Mouse (Mus musculus) intestine, postnatal 0 days (tissue): Measurements from ENCODE around the gene Add1. TPM values are rescaled to one million over a fixed set of nuclear protein-coding genes. Genes with fewer than 3 reads are reported as not detected.
"Not testable (repeated sequence)": the region's sequence is repeated elsewhere in the genome, so short reads cannot be mapped to it uniquely, and the experiment has no call there.

Experiments
- ATAC-seq: fragments of 200-750 bp; cut with Nextera tagmentation; 2 replicates; pipeline ENCODE4 v1.8.0; 2017; ENCODE audit warnings: mild to moderate bottlenecking, moderate TSS enrichment, moderate library complexity
- H3K27ac ChIP-seq: fragments of 300-500 bp; sonication (generic); 2 replicates; pipeline ENCODE4 v1.5.1; 2014; ENCODE audit warnings: mild to moderate bottlenecking, low read depth, low read length, moderate library complexity
- H3K27me3 ChIP-seq: fragments of 300-500 bp; sonication (generic); replicated peaks from 2 replicates; pipeline ENCODE4 v1.6.1; 2014; ENCODE audit warnings: low read length, mixed read lengths; ENCODE audit not compliant: control insufficient read depth, insufficient read depth
- H3K36me3 ChIP-seq: fragments of 300-500 bp; sonication (generic); 2 replicates; pipeline ENCODE4 v1.6.1; 2014; ENCODE audit warnings: mild to moderate bottlenecking, moderate library complexity; ENCODE audit not compliant: control insufficient read depth, insufficient read depth
- H3K4me1 ChIP-seq: fragments of 300-500 bp; sonication (generic); replicated peaks from 2 replicates; pipeline ENCODE4 v1.6.1; 2014; ENCODE audit warnings: antibody characterized with exemption, low read length, mixed read lengths; ENCODE audit not compliant: control insufficient read depth, insufficient read depth
- H3K4me2 ChIP-seq: fragments of 300-500 bp; sonication (generic); replicated peaks from 2 replicates; pipeline ENCODE4 v1.6.1; 2014; ENCODE audit warnings: low read depth, mild to moderate bottlenecking, moderate library complexity
- H3K4me3 ChIP-seq: fragments of 300-500 bp; sonication (generic); 2 replicates; pipeline ENCODE4 v1.5.1; 2014; ENCODE audit warnings: low read depth, low read length
- H3K9ac ChIP-seq: fragments of 300-500 bp; sonication (generic); 2 replicates; pipeline ENCODE4 v1.6.1; 2014; ENCODE audit warnings: mild to moderate bottlenecking, low read depth, low read length
- H3K9me3 ChIP-seq: fragments of 300-500 bp; sonication (generic); 2 replicates; pipeline ENCODE4 v1.6.1; 2016; ENCODE audit warnings: mixed run types; ENCODE audit not compliant: control insufficient read depth
- CTCF ChIP-seq: sonication (generic); IDR thresholded peaks from 2 replicates; pipeline ENCODE4 v1.5.1; 2016; ENCODE audit warnings: low read depth, mild to moderate bottlenecking, control low read depth, antibody characterized with exemption, moderate library complexity
- WGBS: fragments of 180-500 bp; shearing (Covaris S2); extraction: QIAGEN DNeasy Blood & Tissue Kit; methylation state at CpG from one replicate; pipeline ENCODE4 v1.1.7; 2014; 5-methylcytosine and 5-hydroxymethylcytosine counted together
- polyA plus RNA-seq: library from polyadenylated mRNA; unstranded; fragments of >200 nt; fragmentation: Nextera tagmentation; extraction: Ambion mirVana; gene quantifications from 2 replicates; pipeline ENCODE4 v1.2.1, GENCODE M21; 2015

Gene Add1
- polyA plus RNA-seq, 1 experiment from 2014 or later: 62.7 TPM

- H3K36me3 ChIP-seq: 0 out of 2 replicates have a peak, but pooled peaks cover 7% of the 10 kb centered on the region
- H3K4me3 ChIP-seq: no peak overlapping the region
- no peak overlapping the region for H3K4me2 ChIP-seq
- WGBS: 70% methylated on average over 4 of the region's 4 CpGs
- H3K9ac ChIP-seq: no peak overlapping the region
- no peaks in the 10 kb centered on the region for H3K4me1 ChIP-seq
- no peak for TF ChIP-seq CTCF
- H3K27me3 ChIP-seq: no peaks in the 10 kb centered on the region
- no peaks in the 10 kb centered on the region for H3K9me3 ChIP-seq
- ATAC-seq: no peak
- no peak overlapping the region for H3K27ac ChIP-seq
Observed at GRCm38 (mm10) chr5:34590702-34591101, 17.2 kb downstream of the Add1 start.

- no peak overlapping the region for H3K4me3 ChIP-seq
- ATAC-seq: no peak
- WGBS: 79% methylated on average over 5 of the region's 5 CpGs
Observed at GRCm38 (mm10) chr5:34591388-34592004, 18.0 kb downstream of the Add1 start.

GRCm38 (mm10) chr5:34592224-34592623, 18.8 kb downstream of the Add1 start:
- ATAC-seq, H3K27me3 ChIP-seq, H3K4me3 ChIP-seq, H3K9me3 ChIP-seq, H3K4me1 ChIP-seq, H3K27ac ChIP-seq, H3K4me2 ChIP-seq, H3K9ac ChIP-seq, H3K36me3 ChIP-seq: not testable (repeated sequence)
- WGBS: 95% methylated on average over 5 of the region's 5 CpGs

More at GRCm38 (mm10) chr5:34591388-34592004, 18.0 kb downstream of the Add1 start:
- no peak for TF ChIP-seq CTCF
- H3K27ac ChIP-seq: no peak overlapping the region
- H3K9ac ChIP-seq: no peak overlapping the region
- no peak overlapping the region for H3K4me2 ChIP-seq
- no peaks in the 10 kb centered on the region for H3K4me1 ChIP-seq
- no peaks in the 10 kb centered on the region for H3K9me3 ChIP-seq
- 0 out of 2 replicates have a peak, but pooled peaks cover 7% of the 10 kb centered on the region for H3K36me3 ChIP-seq
- no peaks in the 10 kb centered on the region for H3K27me3 ChIP-seq

GRCm38 (mm10) chr5:34592666-34593065, 19.2 kb downstream of the Add1 start:
- Histone ChIP-seq H3K4me1 (no peaks in the 10 kb centered on the region), H3K36me3 (0 out of 2 replicates have a peak, but pooled peaks cover 7% of the 10 kb centered on the region), H3K9ac (no peak overlapping the region), H3K9me3 (no peaks in the 10 kb centered on the region), H3K27me3 (no peaks in the 10 kb centered on the region), H3K4me3 (no peak overlapping the region), H3K4me2 (no peak overlapping the region), H3K27ac (no peak overlapping the region)
- no peak for ATAC-seq
- WGBS: 96% methylated on average over 6 of the region's 6 CpGs
- TF ChIP-seq CTCF: no peak

- Histone ChIP-seq H3K4me3 (no peak overlapping the region), H3K9me3 (no peaks in the 10 kb centered on the region), H3K36me3 (0 out of 2 replicates have a peak, but pooled peaks cover 7% of the 10 kb centered on the region), H3K4me1 (no peaks in the 10 kb centered on the region), H3K27me3 (no peaks in the 10 kb centered on the region), H3K9ac (no peak overlapping the region), H3K27ac (no peak overlapping the region), H3K4me2 (no peak overlapping the region)
- TF ChIP-seq CTCF: no peak
- WGBS: 94% methylated on average over 9 of the region's 9 CpGs
- ATAC-seq: no peak
Observed at GRCm38 (mm10) chr5:34593202-34593727, 19.8 kb downstream of the Add1 start.

- no peak overlapping the region for H3K4me2 ChIP-seq
- no peak for TF ChIP-seq CTCF
- H3K4me3 ChIP-seq: no peak overlapping the region
- no peak overlapping the region for H3K27ac ChIP-seq
- H3K9ac ChIP-seq: no peak overlapping the region
- H3K9me3 ChIP-seq: no peaks in the 10 kb centered on the region
- ATAC-seq: no peak
- peaks cover 57% of the 10 kb centered on the region for H3K36me3 ChIP-seq
- H3K4me1 ChIP-seq: no peaks in the 10 kb centered on the region
- 94% methylated on average over 5 of the region's 5 CpGs for WGBS
- H3K27me3 ChIP-seq: no peaks in the 10 kb centered on the region
Observed at GRCm38 (mm10) chr5:34604576-34604975, 31.1 kb downstream of the Add1 start.
